Mouse (Mus musculus) activated CD4-positive, CD25-positive, alpha-beta regulatory T cell, adult 9 weeks (primary cell): ENCODE results near the gene Galp. TPM values are rescaled to one million over a fixed set of nuclear protein-coding genes. Genes with fewer than 3 reads are reported as not detected.

Source experiments
- polyA plus RNA-seq: library from polyadenylated mRNA; unstranded; fragments of 100-300 nt; shearing (Covaris generic); gene quantifications from one replicate; pipeline ENCODE4 v1.2.1, GENCODE M21; 2017

Gene Galp
- polyA plus RNA-seq = not detected

GRCm38 (mm10) chr7:6196790-6197189 is at the start of gene Galp:
TSS of gene Galp (plus strand) at chr7:6197090.

GRCm38 (mm10) chr7:6155901-6156411 is 40.9 kb upstream of the Galp start, which contains the start of gene Zfp787:
TSS of gene Zfp787 (minus strand) at chr7:6155997.

GRCm38 (mm10) chr7:6172006-6172649 is 24.8 kb upstream of the Galp start, which contains the start of gene Zfp444:
TSS of gene Zfp444 (plus strand) at chr7:6172226.

GRCm38 (mm10) chr7:6221978-6222377 is 25.1 kb downstream of the Galp start, which contains the start of gene Zscan5b:
TSS of gene Zscan5b (plus strand) at chr7:6222278.

GRCm38 (mm10) chr7:6252410-6252809 is 55.5 kb downstream of the Galp start, which contains the start of gene Epp13:
TSS of gene Epp13 (plus strand) at chr7:6252710.

Other genes with a start within 250 kb of the Galp start
- gene Vmn1r65, start 186.1 kb upstream of the Galp start, polyA plus RNA-seq = not detected
- gene Nlrp4c, start 151.9 kb upstream of the Galp start, polyA plus RNA-seq = not detected
- gene Zfp787, start 41.1 kb upstream of the Galp start, polyA plus RNA-seq = 22.6 TPM
- gene Zfp444, start 24.9 kb upstream of the Galp start, polyA plus RNA-seq = 9.0 TPM
- gene Zscan5b, start 25.2 kb downstream of the Galp start, polyA plus RNA-seq = not detected
- gene Epp13, start 55.6 kb downstream of the Galp start, polyA plus RNA-seq = not detected
- 7.2 TPM for gene Zfp667, start 89.5 kb downstream of the Galp start, polyA plus RNA-seq
- gene Zfp583, start 134.2 kb downstream of the Galp start, polyA plus RNA-seq = 1.9 TPM
- 1.0 TPM for gene Gm3854, start 146.7 kb downstream of the Galp start, polyA plus RNA-seq
- 5.1 TPM for gene Zfp78, start 166.2 kb downstream of the Galp start, polyA plus RNA-seq
- gene Zfp28, start 186.2 kb downstream of the Galp start, polyA plus RNA-seq = 17.6 TPM
- not detected for gene Smim17, start 201.6 kb downstream of the Galp start, polyA plus RNA-seq
- gene Gm20715, start 213.2 kb downstream of the Galp start, polyA plus RNA-seq = not detected
- not detected for gene Olfr1344, start 241.6 kb downstream of the Galp start, polyA plus RNA-seq